Mouse (Mus musculus) liver, embryonic 12.5 days (tissue): ENCODE results near the gene Slc25a38. TPM values are rescaled to one million over a fixed set of nuclear protein-coding genes. Genes with fewer than 3 reads are reported as not detected.
A peak's percentile ranks its signal among the peaks of the same experiment; 100 is the strongest.

Experiments used
- ATAC-seq: fragments of 200-750 bp; cut with Nextera tagmentation; 2 replicates; pipeline ENCODE4 v1.8.0; 2017; ENCODE audit warnings: moderate number of reproducible peaks, mild to moderate bottlenecking, moderate library complexity
- H3K27ac ChIP-seq: fragments of 300-500 bp; sonication (generic); 2 replicates; pipeline ENCODE4 v1.5.1; 2016; ENCODE audit warnings: mild to moderate bottlenecking
- H3K27me3 ChIP-seq: fragments of 300-500 bp; sonication (generic); replicated peaks from 2 replicates; pipeline ENCODE4 v1.6.1; 2016; ENCODE audit warnings: mild to moderate bottlenecking, moderate library complexity
- H3K36me3 ChIP-seq: fragments of 300-500 bp; sonication (generic); 2 replicates; pipeline ENCODE4 v1.6.1; 2016; ENCODE audit warnings: mild to moderate bottlenecking, moderate library complexity
- H3K4me1 ChIP-seq: fragments of 300-500 bp; sonication (generic); 2 replicates; pipeline ENCODE4 v1.6.1; 2016
- H3K4me2 ChIP-seq: fragments of 300-500 bp; sonication (generic); 2 replicates; pipeline ENCODE4 v1.6.1; 2016; ENCODE audit warnings: mild to moderate bottlenecking, moderate library complexity
- H3K4me3 ChIP-seq: fragments of 300-500 bp; sonication (generic); 2 replicates; pipeline ENCODE4 v1.5.1; 2016; ENCODE audit warnings: mild to moderate bottlenecking, moderate library complexity
- H3K9ac ChIP-seq: fragments of 300-500 bp; sonication (generic); 2 replicates; pipeline ENCODE4 v1.6.1; 2016; ENCODE audit warnings: mild to moderate bottlenecking, moderate library complexity
- H3K9me3 ChIP-seq: fragments of 300-500 bp; sonication (generic); replicated peaks from 2 replicates; pipeline ENCODE4 v1.6.1; 2016; ENCODE audit warnings: mild to moderate bottlenecking, moderate library complexity
- WGBS: fragments of 180-500 bp; shearing (Covaris S2); methylation state at CpG from one replicate; pipeline ENCODE4 v1.1.7; 2016; ENCODE audit not compliant: insufficient replicate concordance; 5-methylcytosine and 5-hydroxymethylcytosine counted together
- polyA plus RNA-seq: library from polyadenylated mRNA; unstranded; fragments of >200 nt; fragmentation: Nextera tagmentation; extraction: Ambion mirVana; gene quantifications from 2 replicates; pipeline ENCODE4 v1.2.1, GENCODE M21; 2016

Gene Slc25a38
- polyA plus RNA-seq, 1 experiment from 2014 or later = 144 TPM

DNA sequence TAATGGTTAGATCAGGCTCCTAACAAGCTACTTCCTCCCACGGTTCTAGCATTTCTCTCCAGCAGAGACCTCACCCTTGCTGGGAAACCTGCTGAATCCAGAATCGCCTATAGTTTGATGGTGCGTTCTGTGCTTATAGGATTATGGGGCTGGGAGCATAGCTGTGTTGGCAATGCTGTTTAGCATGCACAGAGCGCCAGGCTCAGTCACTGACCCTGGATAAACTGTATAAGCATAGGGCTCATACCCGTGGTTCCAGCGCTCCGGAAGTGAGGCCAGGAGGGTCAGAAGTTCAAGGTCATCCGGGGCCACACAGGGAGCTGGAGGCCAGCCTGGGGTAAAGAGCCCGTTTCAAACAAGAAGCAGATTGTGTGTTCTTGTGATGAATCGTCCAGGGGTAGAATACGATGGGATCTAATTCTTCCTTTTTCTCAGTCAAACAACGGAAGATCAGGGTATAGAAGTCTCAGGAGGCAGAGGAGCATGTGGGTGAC is 41.8 kb downstream of the Slc25a38 start:
- ATAC-seq = no peak

DNA sequence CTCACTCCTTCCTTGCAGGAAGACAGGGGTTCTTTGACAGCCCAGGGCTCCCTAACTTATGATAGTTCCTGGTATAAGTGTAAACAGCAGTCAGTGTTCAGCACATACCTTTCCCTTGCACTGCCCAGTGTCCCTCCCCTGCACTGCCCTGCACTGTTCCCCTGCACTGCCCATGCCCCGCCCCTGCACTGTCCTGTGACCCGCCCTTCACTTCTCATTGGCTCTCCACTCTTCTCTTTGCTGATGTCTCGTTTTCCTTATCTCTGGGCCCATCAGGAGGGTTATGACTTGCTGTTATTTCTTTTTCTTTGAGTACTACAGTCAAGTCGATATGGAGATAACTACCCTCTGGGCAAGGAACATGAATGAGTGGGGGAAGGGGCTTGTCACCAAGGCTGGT is 47.9 kb downstream of the Slc25a38 start:
- Histone ChIP-seq H3K4me1 (peaks cover 7% of the 10 kb centered on the region; the same call in 1 of the 2 replicates), H3K36me3 (no peaks in the 10 kb centered on the region), H3K27ac (no peak overlapping the region), H3K4me3 (no peak overlapping the region), H3K9ac (no peak overlapping the region), H3K4me2 (no peak overlapping the region), H3K9me3 (no peaks in the 10 kb centered on the region), H3K27me3 (no peaks in the 10 kb centered on the region; the same call in 1 of the 2 replicates)
- WGBS = 34% methylated on average over 4 of the region's 4 CpGs
- ATAC-seq = peak; percentile 82

More for the DNA sequence above, 41.8 kb downstream of the Slc25a38 start:
- no peak overlapping the region for H3K4me3 ChIP-seq
- no peak overlapping the region for H3K27ac ChIP-seq
- no peaks in the 10 kb centered on the region for H3K36me3 ChIP-seq
- no peaks in the 10 kb centered on the region for H3K9me3 ChIP-seq
- no peaks in the 10 kb centered on the region; the same call in 1 of the 2 replicates for H3K27me3 ChIP-seq
- no peak overlapping the region for H3K9ac ChIP-seq
- WGBS = 63% methylated on average over 12 of the region's 12 CpGs
- no peak overlapping the region for H3K4me2 ChIP-seq
- no peaks in the 10 kb centered on the region for H3K4me1 ChIP-seq

DNA sequence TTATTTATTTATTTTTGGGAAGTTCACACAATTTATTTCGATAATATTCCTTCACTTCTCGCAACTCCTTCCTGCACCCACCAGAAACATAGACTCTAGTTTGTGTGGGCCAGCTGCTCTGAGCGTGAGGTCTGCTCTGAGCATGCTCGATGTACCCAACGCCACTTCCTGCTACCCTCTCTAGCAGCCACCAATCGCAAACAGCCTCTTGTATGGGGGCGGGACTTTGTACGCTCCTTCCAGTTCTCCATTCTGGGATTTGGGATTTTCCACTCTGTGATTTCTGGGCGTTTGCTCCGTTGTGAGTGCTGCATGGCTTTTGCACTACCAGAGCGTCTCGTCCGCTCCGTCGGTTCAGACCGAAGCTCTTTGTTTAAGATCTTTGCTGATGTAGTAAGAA is 53.7 kb downstream of the Slc25a38 start:
- no peaks in the 10 kb centered on the region for H3K4me1 ChIP-seq
- no peak overlapping the region for H3K4me2 ChIP-seq
- no peak for ATAC-seq
- peaks cover 17% of the 10 kb centered on the region for H3K27me3 ChIP-seq
- H3K27ac ChIP-seq = no peak overlapping the region
- no peaks in the 10 kb centered on the region for H3K36me3 ChIP-seq
- no peak overlapping the region for H3K4me3 ChIP-seq
- no peak overlapping the region for H3K9ac ChIP-seq
- WGBS = 79% methylated on average over 16 of the region's 16 CpGs
- no peaks in the 10 kb centered on the region for H3K9me3 ChIP-seq

DNA sequence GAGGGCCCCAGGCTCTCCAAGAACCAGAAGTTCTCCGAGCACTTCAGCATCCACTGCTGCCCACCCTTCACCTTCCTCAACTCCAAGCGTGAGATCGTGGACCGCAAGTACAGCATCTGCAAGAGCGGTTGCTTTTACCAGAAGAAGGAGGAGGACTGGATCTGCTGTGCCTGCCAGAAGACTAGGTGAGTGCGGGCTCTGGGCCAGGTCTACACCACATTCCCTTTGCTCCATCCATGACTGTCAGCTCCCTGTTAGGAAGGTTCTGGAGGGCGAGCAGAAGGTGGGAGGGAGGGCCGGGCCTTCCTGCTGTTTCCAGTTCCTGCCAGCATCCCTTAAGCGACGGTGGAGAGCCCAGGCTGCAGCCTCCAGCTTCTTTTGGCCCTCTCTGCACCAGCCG is 57.7 kb downstream of the Slc25a38 start:
- Histone ChIP-seq H3K9me3 (peaks cover 10% of the 10 kb centered on the region), H3K9ac (no peak overlapping the region), H3K27me3 (peaks cover 30% of the 10 kb centered on the region), H3K27ac (no peak overlapping the region), H3K4me2 (no peak overlapping the region), H3K4me3 (no peak overlapping the region), H3K36me3 (no peaks in the 10 kb centered on the region), H3K4me1 (no peaks in the 10 kb centered on the region)
- 42% methylated on average over 11 of the region's 11 CpGs for WGBS
- no peak for ATAC-seq

DNA sequence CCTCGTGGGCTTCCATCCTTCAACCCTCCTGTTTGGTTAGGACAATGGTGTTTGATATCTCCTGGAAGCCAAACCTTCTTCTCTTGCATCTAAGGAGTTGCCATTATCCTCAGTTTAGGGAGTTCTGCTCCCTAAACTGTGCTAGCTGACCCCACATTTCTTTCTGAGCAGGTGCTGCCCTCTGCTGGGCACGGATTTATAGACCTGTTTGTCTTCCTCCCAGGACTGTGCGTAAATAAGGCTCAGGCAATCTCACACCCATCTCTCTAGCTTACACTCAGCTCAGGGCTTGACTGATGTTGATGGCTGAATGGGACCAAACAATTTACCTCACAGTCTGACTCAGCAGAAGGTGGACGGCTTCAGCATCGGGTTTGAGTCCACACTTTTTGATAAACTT is 61.1 kb downstream of the Slc25a38 start:
- Histone ChIP-seq H3K9ac (no peak overlapping the region), H3K4me2 (no peak overlapping the region), H3K4me1 (no peaks in the 10 kb centered on the region), H3K27me3 (peaks cover 30% of the 10 kb centered on the region), H3K36me3 (no peaks in the 10 kb centered on the region), H3K27ac (no peak overlapping the region), H3K4me3 (no peak overlapping the region), H3K9me3 (peaks cover 12% of the 10 kb centered on the region)
- peak; percentile 44; the same call in 1 of the 2 replicates for ATAC-seq
- 33% methylated on average over 5 of the region's 5 CpGs for WGBS

Other genes with a start within 250 kb of the Slc25a38 start
- gene Wdr48, start 215.5 kb upstream of the Slc25a38 start, polyA plus RNA-seq = 32.9 and 33.7 TPM in 2 replicates
- 14.9 and 15.9 TPM in 2 replicates for gene Gorasp1, start 172.8 kb upstream of the Slc25a38 start, polyA plus RNA-seq
- 0.06 and 0.07 TPM in 2 replicates for gene Ttc21a, start 172.8 kb upstream of the Slc25a38 start, polyA plus RNA-seq
- 1.5 and 1.9 TPM in 2 replicates for gene Csrnp1, start 125.7 kb upstream of the Slc25a38 start, polyA plus RNA-seq
- 0.02 and 0.07 TPM in 2 replicates for gene Xirp1, start 86.8 kb upstream of the Slc25a38 start, polyA plus RNA-seq
- gene Cx3cr1, start 40.5 kb upstream of the Slc25a38 start, polyA plus RNA-seq = 5.4 and 6.0 TPM in 2 replicates
- not detected in 2 replicates for gene Ccr8, start 18.3 kb upstream of the Slc25a38 start, polyA plus RNA-seq
- gene Rpsa, start 17.3 kb downstream of the Slc25a38 start, polyA plus RNA-seq = 1,191 and 1,263 TPM in 2 replicates
- not detected in 2 replicates for gene Mobp, start 39.3 kb downstream of the Slc25a38 start, polyA plus RNA-seq
- 0.04 TPM in 2 replicates for gene Myrip, start 191.1 kb downstream of the Slc25a38 start, polyA plus RNA-seq